Mouse (Mus musculus) heart, embryonic 11.5 days (tissue): ENCODE data around the gene Ackr1. TPM values are rescaled to one million over a fixed set of nuclear protein-coding genes. Genes with fewer than 3 reads are reported as not detected.
"Not testable (repeated sequence)": the region's sequence is repeated elsewhere in the genome, so short reads cannot be mapped to it uniquely, and the experiment has no call there.

ENCODE experiments used
- ATAC-seq: fragments of 200-750 bp; cut with Nextera tagmentation; replicated peaks from 2 replicates; pipeline ENCODE4 v1.8.0; 2017; ENCODE audit warnings: moderate library complexity; ENCODE audit not compliant: insufficient number of reproducible peaks, low FRiP score, low TSS enrichment
- H3K27ac ChIP-seq: fragments of 300-500 bp; sonication (generic); 2 replicates; pipeline ENCODE4 v1.5.1; 2014; ENCODE audit warnings: mild to moderate bottlenecking, low read depth, low read length
- H3K27me3 ChIP-seq: fragments of 300-500 bp; sonication (generic); 2 replicates; pipeline ENCODE4 v1.6.1; 2014; ENCODE audit warnings: mild to moderate bottlenecking, low read length, mixed read lengths; ENCODE audit not compliant: control insufficient read depth, insufficient read depth
- H3K36me3 ChIP-seq: fragments of 300-500 bp; sonication (generic); 2 replicates; pipeline ENCODE4 v1.6.1; 2014; ENCODE audit warnings: mild to moderate bottlenecking, low read length, moderate library complexity, mixed read lengths; ENCODE audit not compliant: control insufficient read depth, insufficient read depth
- H3K4me1 ChIP-seq: fragments of 300-500 bp; sonication (generic); 2 replicates; pipeline ENCODE4 v1.6.1; 2014; ENCODE audit warnings: low read length; ENCODE audit not compliant: control insufficient read depth, insufficient read depth
- H3K4me2 ChIP-seq: fragments of 300-500 bp; sonication (generic); 2 replicates; pipeline ENCODE4 v1.6.1; 2014; ENCODE audit warnings: mild to moderate bottlenecking, moderate library complexity
- H3K4me3 ChIP-seq: fragments of 300-500 bp; sonication (generic); 2 replicates; pipeline ENCODE4 v1.5.1; 2014; ENCODE audit warnings: low read depth, low read length
- H3K9ac ChIP-seq: fragments of 300-500 bp; sonication (generic); 2 replicates; pipeline ENCODE4 v1.6.1; 2014; ENCODE audit warnings: mild to moderate bottlenecking, low read depth, low read length, moderate library complexity
- H3K9me3 ChIP-seq: fragments of 300-500 bp; sonication (generic); replicated peaks from 2 replicates; pipeline ENCODE4 v1.6.1; 2016; ENCODE audit warnings: low read length; ENCODE audit not compliant: control insufficient read depth
- WGBS: fragments of 180-500 bp; shearing (Covaris S2); extraction: QIAGEN DNeasy Blood & Tissue Kit; methylation state at CpG from one replicate; pipeline ENCODE4 v1.1.7; 2014; ENCODE audit not compliant: insufficient replicate concordance; 5-methylcytosine and 5-hydroxymethylcytosine counted together
- polyA plus RNA-seq: library from polyadenylated mRNA; unstranded; fragments of >200 nt; fragmentation: Nextera tagmentation; extraction: Ambion mirVana; gene quantifications from 2 replicates; pipeline ENCODE4 v1.2.1, GENCODE M21; 2014

Ackr1 gene
- polyA plus RNA-seq, 1 experiment from 2014 or later: 5.5 TPM

DNA sequence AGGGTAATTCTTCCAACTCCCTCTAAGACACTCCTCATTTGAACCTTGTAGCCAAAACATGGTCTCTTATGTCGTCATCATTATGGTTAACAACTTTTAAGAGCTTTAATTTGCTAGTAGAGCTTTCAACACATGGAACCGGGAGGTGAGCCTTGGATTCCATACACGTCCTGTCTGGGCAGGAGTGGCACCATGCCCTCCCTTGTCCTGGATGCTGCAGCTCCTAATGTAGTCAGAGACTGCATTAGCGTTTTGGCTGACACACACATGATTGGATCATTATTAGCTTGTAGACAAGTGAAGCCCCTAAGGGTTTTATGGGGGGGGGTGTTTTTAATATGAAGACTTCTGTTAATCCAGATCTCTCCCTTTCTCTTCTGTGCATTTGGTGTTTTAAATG lies 8.6 kb downstream of the Ackr1 start:
- Histone ChIP-seq H3K9me3 (no peaks in the 10 kb centered on the region), H3K9ac (no peak overlapping the region), H3K4me1 (peaks cover 7% of the 10 kb centered on the region), H3K27ac (no peak overlapping the region), H3K4me3 (no peak overlapping the region), H3K4me2 (no peak overlapping the region), H3K36me3 (no peaks in the 10 kb centered on the region), H3K27me3 (no peaks in the 10 kb centered on the region)
- 55% methylated on average over 4 of the region's 4 CpGs for WGBS
- ATAC-seq: no peak

GRCm38 (mm10) chr1:173323839-173324585 lies 9.5 kb downstream of the Ackr1 start:
- no peak overlapping the region for H3K27ac ChIP-seq
- H3K4me3 ChIP-seq: no peak overlapping the region
- H3K4me2 ChIP-seq: no peak overlapping the region
- peaks cover 2% of the 10 kb centered on the region for H3K4me1 ChIP-seq
- ATAC-seq: no peak
- WGBS: 26% methylated on average over 5 of the region's 5 CpGs
- H3K36me3 ChIP-seq: no peaks in the 10 kb centered on the region
- no peaks in the 10 kb centered on the region for H3K27me3 ChIP-seq
- no peak overlapping the region for H3K9ac ChIP-seq
- H3K9me3 ChIP-seq: no peaks in the 10 kb centered on the region

DNA sequence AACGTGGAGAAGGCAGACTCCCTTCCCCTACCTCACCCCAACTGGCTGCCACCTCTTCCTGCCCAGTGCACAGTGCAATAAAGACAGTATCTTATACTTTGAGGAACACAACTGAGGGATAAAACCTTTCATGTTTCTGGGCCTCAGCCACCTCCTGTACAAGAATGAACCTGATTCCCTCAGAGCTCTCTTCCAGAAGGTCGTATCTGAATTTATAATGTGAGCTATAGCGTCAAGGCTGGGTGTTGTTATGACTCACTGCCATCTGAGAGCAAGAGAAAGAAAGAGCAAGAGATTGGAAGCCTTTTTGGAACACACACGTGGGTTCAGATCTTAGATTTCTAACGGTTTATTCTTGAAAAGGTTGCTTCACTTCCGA lies 11.3 kb downstream of the Ackr1 start:
- Histone ChIP-seq H3K27me3 (no peaks in the 10 kb centered on the region), H3K27ac (no peak overlapping the region), H3K9ac (no peak overlapping the region), H3K4me3 (no peak overlapping the region), H3K4me1 (no peaks in the 10 kb centered on the region), H3K36me3 (no peaks in the 10 kb centered on the region), H3K4me2 (no peak overlapping the region), H3K9me3 (no peaks in the 10 kb centered on the region)
- WGBS: 64% methylated on average over 6 of the region's 6 CpGs
- ATAC-seq: no peak

- no peak overlapping the region for H3K4me3 ChIP-seq
- WGBS: 77% methylated on average over 8 of the region's 8 CpGs
- H3K27ac ChIP-seq: no peak overlapping the region
- no peak overlapping the region for H3K9ac ChIP-seq
- H3K27me3 ChIP-seq: no peaks in the 10 kb centered on the region
- no peak for ATAC-seq
- no peak overlapping the region for H3K4me2 ChIP-seq
- no peaks in the 10 kb centered on the region for H3K9me3 ChIP-seq
- no peaks in the 10 kb centered on the region for H3K36me3 ChIP-seq
- H3K4me1 ChIP-seq: no peaks in the 10 kb centered on the region
These were observed 11.8 kb downstream of the Ackr1 start for GRCm38 (mm10) chr1:173321593-173322248.

- Histone ChIP-seq H3K27me3 (no peaks in the 10 kb centered on the region), H3K36me3 (no peaks in the 10 kb centered on the region)
These were observed 15.5 kb downstream of the Ackr1 start for GRCm38 (mm10) chr1:173317925-173318477.

GRCm38 (mm10) chr1:173315725-173316124 lies 17.8 kb downstream of the Ackr1 start:
- Histone ChIP-seq H3K27me3 (no peaks in the 10 kb centered on the region), H3K9me3 (no peaks in the 10 kb centered on the region), H3K36me3 (no peaks in the 10 kb centered on the region), H3K9ac (no peak overlapping the region), H3K27ac (no peak overlapping the region), H3K4me3 (no peak overlapping the region), H3K4me2 (no peak overlapping the region), H3K4me1 (no peaks in the 10 kb centered on the region)
- ATAC-seq: no peak
- WGBS: 78% methylated on average over 3 of the region's 3 CpGs

More at GRCm38 (mm10) chr1:173317925-173318477, 15.5 kb downstream of the Ackr1 start:
- Histone ChIP-seq H3K4me1 (no peaks in the 10 kb centered on the region), H3K27ac (no peak overlapping the region), H3K9me3 (no peaks in the 10 kb centered on the region), H3K4me2 (no peak overlapping the region), H3K4me3 (no peak overlapping the region), H3K9ac (no peak overlapping the region)
- no peak for ATAC-seq
- 86% methylated on average over 2 of the region's 2 CpGs for WGBS

DNA sequence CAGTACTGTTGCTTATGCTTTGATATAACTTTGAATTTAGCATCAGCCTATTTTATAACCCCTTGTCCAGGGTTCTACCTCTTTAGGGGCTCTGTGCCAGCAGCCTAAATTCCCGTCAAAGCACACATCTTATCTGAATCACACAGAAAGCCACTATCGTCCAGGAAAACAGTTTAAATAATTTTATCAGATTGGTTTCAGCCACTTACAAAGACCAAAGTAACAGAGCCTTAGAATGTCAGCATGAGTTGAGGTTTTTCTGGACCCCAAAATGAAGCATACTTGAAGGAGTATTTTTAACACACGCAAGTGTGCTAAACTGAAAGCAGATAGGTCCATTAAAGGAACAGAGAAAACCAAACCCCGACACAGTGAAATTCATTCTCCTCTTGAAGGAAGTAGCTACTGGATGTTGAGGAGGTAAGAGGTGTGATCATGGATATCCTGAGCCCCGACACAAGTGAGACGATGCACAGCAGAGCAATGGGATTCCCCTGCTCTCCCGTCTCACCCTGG lies 20.0 kb downstream of the Ackr1 start:
- not testable (repeated sequence) for H3K4me2 ChIP-seq, H3K4me1 ChIP-seq, H3K27ac ChIP-seq, H3K27me3 ChIP-seq, H3K9me3 ChIP-seq, H3K36me3 ChIP-seq, H3K4me3 ChIP-seq, H3K9ac ChIP-seq, ATAC-seq
- 71% methylated on average over 7 of the region's 7 CpGs for WGBS

DNA sequence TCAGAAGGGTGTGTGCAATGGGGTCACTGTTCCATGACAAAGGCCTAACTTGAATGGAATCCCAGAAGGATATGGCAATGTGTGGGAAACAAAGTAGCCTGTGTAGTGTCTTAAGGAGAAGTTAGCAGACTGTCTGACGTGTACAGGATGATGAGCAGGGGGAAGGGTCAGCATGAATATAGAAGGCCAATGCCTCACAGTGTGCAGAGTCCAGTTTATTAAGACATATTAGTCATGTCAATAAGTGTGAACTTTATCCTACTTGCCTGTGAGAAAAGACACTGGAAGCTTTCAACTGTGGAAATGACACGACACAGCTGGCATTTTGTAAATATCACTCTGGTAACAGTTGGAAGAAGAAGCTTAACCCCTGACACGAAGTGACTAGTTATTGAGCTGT lies 30.8 kb downstream of the Ackr1 start:
- H3K27ac ChIP-seq, H3K4me2 ChIP-seq, H3K27me3 ChIP-seq, H3K36me3 ChIP-seq, ATAC-seq, H3K4me1 ChIP-seq, H3K9ac ChIP-seq, H3K9me3 ChIP-seq, H3K4me3 ChIP-seq: not testable (repeated sequence)
- 43% methylated on average over 3 of the region's 3 CpGs for WGBS
